Mouse (Mus musculus) forebrain, embryonic 10.5 days (tissue): ENCODE results near the gene Babam2. TPM values are rescaled to one million over a fixed set of nuclear protein-coding genes. Genes with fewer than 3 reads are reported as not detected.

Source experiments
- microRNA-seq: library from miRNA; unstranded; fragments of <30 nt; microRNA quantifications from one replicate; pipeline ENCODE4, GENCODE M21; 2017
- polyA plus RNA-seq: library from polyadenylated mRNA; unstranded; fragments of >200 nt; fragmentation: Nextera tagmentation; extraction: Ambion mirVana; gene quantifications from 2 replicates; pipeline ENCODE4 v1.2.1, GENCODE M21; 2016

Gene Babam2
- polyA plus RNA-seq, 1 experiment from 2014 or later = 51.7 TPM

Small RNA genes within 50 kb of the gene (microRNA-seq; reads per million reads assigned to microRNA genes)
- not detected for gene Mir3473e

Other genes starting within 250 kb of the Babam2 start
- gene Zfp512, start 245.3 kb upstream of the Babam2 start, polyA plus RNA-seq = 78.9 and 82.9 TPM in 2 replicates
- 0.09 TPM in 2 replicates for gene 4930548H24Rik, start 211.9 kb upstream of the Babam2 start, polyA plus RNA-seq
- gene Gpn1, start 202.9 kb upstream of the Babam2 start, polyA plus RNA-seq = 108 and 111 TPM in 2 replicates
- 29.0 and 29.2 TPM in 2 replicates for gene Slc4a1ap, start 170.7 kb upstream of the Babam2 start, polyA plus RNA-seq
- 25.1 and 25.5 TPM in 2 replicates for gene Supt7l, start 169.9 kb upstream of the Babam2 start, polyA plus RNA-seq
- gene Mrpl33, start 100.7 kb upstream of the Babam2 start, polyA plus RNA-seq = 238 and 242 TPM in 2 replicates
- gene Rbks, start 57 bp upstream of the Babam2 start, polyA plus RNA-seq = 5.2 and 5.7 TPM in 2 replicates